51 mouse cellular contexts compared by ENCODE assay signal in the genomic region with DNA sequence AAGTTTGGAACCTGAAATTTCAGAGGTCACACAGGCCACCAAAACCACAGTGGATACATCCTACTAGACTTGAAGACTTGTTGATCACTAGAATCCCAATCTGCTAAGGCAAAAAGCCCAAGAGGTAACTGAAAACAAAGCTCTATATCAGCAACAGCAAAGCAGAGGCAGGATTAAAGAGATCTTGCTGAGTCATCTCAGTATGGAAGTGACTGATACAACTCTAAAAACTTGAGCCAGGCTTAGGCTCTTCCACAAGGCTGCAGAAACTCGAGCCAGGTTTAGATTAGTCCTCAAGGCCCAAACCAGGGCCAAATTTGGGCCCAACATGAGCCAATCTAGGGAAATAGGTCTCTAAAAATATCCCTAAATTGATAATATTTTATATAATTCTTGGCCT. TPM values are rescaled to one million over a fixed set of nuclear protein-coding genes. Genes with fewer than 3 reads are reported as not detected.
"Had no signal": no experiment of that assay in that cellular context is flagged by ENCODE, and none has a peak within 500 bp of the region (broad histone marks: within the 10 kb centered on the region; RNA-seq: fewer than 3 reads in every experiment).

No protein-coding gene starts in this region.

- H3K27ac ChIP-seq: heart, embryonic 13.5 days; heart, embryonic 15.5 days; hindbrain, embryonic 10.5 days; hindbrain, embryonic 12.5 days; hindbrain, embryonic 13.5 days; hindbrain, embryonic 14.5 days; hindbrain, embryonic 15.5 days; hindbrain, postnatal 0 days; intestine, embryonic 15.5 days; kidney, embryonic 15.5 days; kidney, postnatal 0 days; layer of hippocampus, adult 2 months; left cerebral cortex, adult 2 months had no signal

- ATAC-seq: hindbrain, embryonic 16.5 days; hindbrain, postnatal 0 days; inflammation-experienced regulatory T-cells, adult 6 months; intestine, embryonic 15.5 days; intestine, embryonic 16.5 days; intestine, postnatal 0 days had no signal

- H3K4me3 ChIP-seq: heart, embryonic 12.5 days; heart, embryonic 13.5 days; heart, embryonic 15.5 days; hindbrain, embryonic 10.5 days; hindbrain, embryonic 12.5 days; hindbrain, embryonic 13.5 days; hindbrain, embryonic 15.5 days; intestine, embryonic 15.5 days; kidney, embryonic 15.5 days; layer of hippocampus, adult 2 months; left cerebral cortex, adult 2 months had no signal

- H3K27me3 ChIP-seq: heart, embryonic 12.5 days; heart, embryonic 13.5 days; heart, embryonic 15.5 days; hindbrain, embryonic 12.5 days; hindbrain, embryonic 13.5 days; hindbrain, embryonic 15.5 days; intestine, embryonic 15.5 days; kidney, embryonic 15.5 days had no signal

- H3K4me1 ChIP-seq: heart, embryonic 12.5 days; heart, embryonic 13.5 days; heart, embryonic 15.5 days; hindbrain, embryonic 10.5 days; hindbrain, embryonic 12.5 days; hindbrain, embryonic 13.5 days; hindbrain, embryonic 15.5 days; intestine, embryonic 15.5 days; kidney, embryonic 15.5 days had no signal

- DNase-seq: heart, postnatal 14 days; heart, postnatal 36 days; heart, postnatal 4 days; kidney, adult 11 months; kidney, adult 18-20 months; kidney, adult 2 months; kidney, adult 8-10 months; kidney, adult 9 months; kidney, postnatal 10 days; kidney, postnatal 14 days; kidney, postnatal 25 days; kidney, postnatal 36 days; kidney, postnatal 4 days; layer of hippocampus, adult 9-11 months; layer of hippocampus, postnatal 36 days had no signal

- H3K9ac ChIP-seq: heart, embryonic 12.5 days; heart, embryonic 13.5 days; heart, embryonic 15.5 days; hindbrain, embryonic 12.5 days; hindbrain, embryonic 13.5 days; hindbrain, embryonic 14.5 days; hindbrain, embryonic 15.5 days; intestine, embryonic 15.5 days; kidney, embryonic 15.5 days had no signal

- H3K9me3 ChIP-seq: heart, embryonic 12.5 days; heart, embryonic 13.5 days; heart, embryonic 15.5 days; hindbrain, embryonic 10.5 days; hindbrain, embryonic 12.5 days; hindbrain, embryonic 13.5 days; hindbrain, embryonic 15.5 days; intestine, embryonic 15.5 days; kidney, embryonic 15.5 days had no signal

- H3K4me2 ChIP-seq: heart, embryonic 11.5 days; heart, embryonic 12.5 days; heart, embryonic 13.5 days; heart, embryonic 15.5 days; hindbrain, embryonic 12.5 days; hindbrain, embryonic 13.5 days; hindbrain, embryonic 14.5 days; hindbrain, embryonic 15.5 days; intestine, embryonic 15.5 days; kidney, embryonic 15.5 days had no signal

- H3K36me3 ChIP-seq: heart, embryonic 12.5 days; heart, embryonic 13.5 days; heart, embryonic 15.5 days; hindbrain, embryonic 10.5 days; hindbrain, embryonic 12.5 days; hindbrain, embryonic 13.5 days; hindbrain, embryonic 15.5 days; intestine, embryonic 15.5 days; kidney, embryonic 15.5 days had no signal

RNA-seq across cellular contexts. Expression of a gene that starts 56.2 kb away (rescaled TPM):
- total RNA-seq: heart, postnatal 14 days; heart, postnatal 25 days; heart, postnatal 36 days; heart, postnatal 4 days; hematopoietic stem cell, adult 5-6 weeks; hindbrain, postnatal 0 days; layer of hippocampus, adult 18-20 months; layer of hippocampus, adult 2 months; layer of hippocampus, adult 8-10 months; layer of hippocampus, postnatal 10 days; layer of hippocampus, postnatal 14 days; layer of hippocampus, postnatal 25 days; layer of hippocampus, postnatal 36 days; left cerebral cortex, adult 18-20 months; left cerebral cortex, adult 2 months; left cerebral cortex, adult 8-10 months had no signal
- polyA plus RNA-seq: heart, embryonic 11.5 days; heart, embryonic 12.5 days; heart, embryonic 13.5 days; heart, embryonic 14.5 days; heart, embryonic 15.5 days; heart, embryonic 16.5 days; heart, postnatal 0 days; hindbrain, embryonic 10.5 days; hindbrain, embryonic 11.5 days; hindbrain, embryonic 12.5 days; hindbrain, embryonic 13.5 days; hindbrain, embryonic 14.5 days; hindbrain, embryonic 15.5 days; hindbrain, embryonic 16.5 days; hindbrain, postnatal 0 days; inflammation-experienced regulatory T-cells, adult 6 months; intestine, embryonic 14.5 days; intestine, embryonic 15.5 days; intestine, embryonic 16.5 days; intestine, postnatal 0 days; kidney, adult 2 months; kidney, embryonic 14.5 days; kidney, embryonic 15.5 days; kidney, embryonic 16.5 days; kidney, postnatal 0 days; large intestine, adult 2 months had no signal
